Mouse (Mus musculus) heart, embryonic 11.5 days (tissue): ENCODE measurements around the gene Lamtor4. TPM values are rescaled to one million over a fixed set of nuclear protein-coding genes. Genes with fewer than 3 reads are reported as not detected.

Experiments used
- ATAC-seq: fragments of 200-750 bp; cut with Nextera tagmentation; replicated peaks from 2 replicates; pipeline ENCODE4 v1.8.0; 2017; ENCODE audit warnings: moderate library complexity; ENCODE audit not compliant: insufficient number of reproducible peaks, low FRiP score, low TSS enrichment
- H3K27ac ChIP-seq: fragments of 300-500 bp; sonication (generic); 2 replicates; pipeline ENCODE4 v1.5.1; 2014; ENCODE audit warnings: mild to moderate bottlenecking, low read depth, low read length
- H3K27me3 ChIP-seq: fragments of 300-500 bp; sonication (generic); 2 replicates; pipeline ENCODE4 v1.6.1; 2014; ENCODE audit warnings: mild to moderate bottlenecking, low read length, mixed read lengths; ENCODE audit not compliant: control insufficient read depth, insufficient read depth
- H3K36me3 ChIP-seq: fragments of 300-500 bp; sonication (generic); 2 replicates; pipeline ENCODE4 v1.6.1; 2014; ENCODE audit warnings: mild to moderate bottlenecking, low read length, moderate library complexity, mixed read lengths; ENCODE audit not compliant: control insufficient read depth, insufficient read depth
- H3K4me1 ChIP-seq: fragments of 300-500 bp; sonication (generic); 2 replicates; pipeline ENCODE4 v1.6.1; 2014; ENCODE audit warnings: low read length; ENCODE audit not compliant: control insufficient read depth, insufficient read depth
- H3K4me2 ChIP-seq: fragments of 300-500 bp; sonication (generic); 2 replicates; pipeline ENCODE4 v1.6.1; 2014; ENCODE audit warnings: mild to moderate bottlenecking, moderate library complexity
- H3K4me3 ChIP-seq: fragments of 300-500 bp; sonication (generic); 2 replicates; pipeline ENCODE4 v1.5.1; 2014; ENCODE audit warnings: low read depth, low read length
- H3K9ac ChIP-seq: fragments of 300-500 bp; sonication (generic); 2 replicates; pipeline ENCODE4 v1.6.1; 2014; ENCODE audit warnings: mild to moderate bottlenecking, low read depth, low read length, moderate library complexity
- H3K9me3 ChIP-seq: fragments of 300-500 bp; sonication (generic); replicated peaks from 2 replicates; pipeline ENCODE4 v1.6.1; 2016; ENCODE audit warnings: low read length; ENCODE audit not compliant: control insufficient read depth
- WGBS: fragments of 180-500 bp; shearing (Covaris S2); extraction: QIAGEN DNeasy Blood & Tissue Kit; methylation state at CpG from one replicate; pipeline ENCODE4 v1.1.7; 2014; ENCODE audit not compliant: insufficient replicate concordance; 5-methylcytosine and 5-hydroxymethylcytosine counted together
- polyA plus RNA-seq: library from polyadenylated mRNA; unstranded; fragments of >200 nt; fragmentation: Nextera tagmentation; extraction: Ambion mirVana; gene quantifications from 2 replicates; pipeline ENCODE4 v1.2.1, GENCODE M21; 2014

Gene Lamtor4
- polyA plus RNA-seq, 1 experiment from 2014 or later, result 74.4 TPM

- Histone ChIP-seq H3K9ac (no peak overlapping the region), H3K27me3 (no peaks in the 10 kb centered on the region), H3K9me3 (no peaks in the 10 kb centered on the region), H3K4me2 (no peak overlapping the region), H3K4me1 (peaks cover 37% of the 10 kb centered on the region), H3K27ac (no peak overlapping the region), H3K4me3 (no peak overlapping the region), H3K36me3 (peaks cover 12% of the 10 kb centered on the region)
- ATAC-seq, result no peak
- 87% methylated on average over 10 of the region's 10 CpGs for WGBS
Measured at GRCm38 (mm10) chr5:138256966-138257584, 1.8 kb downstream of the Lamtor4 start.

GRCm38 (mm10) chr5:138257585-138257978 lies 2.3 kb downstream of the Lamtor4 start:
- Histone ChIP-seq H3K36me3 (peaks cover 12% of the 10 kb centered on the region), H3K4me1 (peaks cover 41% of the 10 kb centered on the region), H3K4me3 (no peak overlapping the region), H3K27me3 (no peaks in the 10 kb centered on the region), H3K4me2 (no peak overlapping the region), H3K9me3 (no peaks in the 10 kb centered on the region), H3K27ac (no peak overlapping the region), H3K9ac (no peak overlapping the region)
- ATAC-seq, result no peak
- 89% methylated on average over 4 of the region's 4 CpGs for WGBS

GRCm38 (mm10) chr5:138258078-138258477 lies 2.8 kb downstream of the Lamtor4 start:
- H3K36me3 ChIP-seq, result peaks cover 12% of the 10 kb centered on the region
- no peaks in the 10 kb centered on the region for H3K27me3 ChIP-seq
- no peak for ATAC-seq
- peaks cover 46% of the 10 kb centered on the region for H3K4me1 ChIP-seq
- no peak overlapping the region for H3K4me3 ChIP-seq
- 85% methylated on average over 3 of the region's 3 CpGs for WGBS
- no peaks in the 10 kb centered on the region for H3K9me3 ChIP-seq
- no peak overlapping the region for H3K9ac ChIP-seq
- H3K4me2 ChIP-seq, result no peak overlapping the region
- H3K27ac ChIP-seq, result peak overlapping the region; percentile 57; the same call in 1 of the 2 replicates

GRCm38 (mm10) chr5:138258542-138258941 lies 3.3 kb downstream of the Lamtor4 start:
- H3K27me3 ChIP-seq, result no peaks in the 10 kb centered on the region
- no peak overlapping the region for H3K9ac ChIP-seq
- 0 out of 2 replicates have a peak overlapping the region, but pooled peaks have one; percentile 16 for H3K4me2 ChIP-seq
- WGBS, result 75% methylated on average over 6 of the region's 6 CpGs
- H3K36me3 ChIP-seq, result peaks cover 12% of the 10 kb centered on the region
- H3K27ac ChIP-seq, result peak overlapping the region; percentile 57
- H3K4me1 ChIP-seq, result peaks cover 49% of the 10 kb centered on the region
- no peak overlapping the region for H3K4me3 ChIP-seq
- no peak for ATAC-seq
- H3K9me3 ChIP-seq, result no peaks in the 10 kb centered on the region

- 52% methylated on average over 7 of the region's 7 CpGs for WGBS
- peaks cover 49% of the 10 kb centered on the region for H3K4me1 ChIP-seq
- no peak overlapping the region for H3K4me3 ChIP-seq
- H3K9ac ChIP-seq, result no peak overlapping the region
- H3K27ac ChIP-seq, result peak overlapping the region; percentile 57; the same call in 1 of the 2 replicates
- H3K27me3 ChIP-seq, result no peaks in the 10 kb centered on the region
- H3K4me2 ChIP-seq, result no peak overlapping the region
- H3K36me3 ChIP-seq, result peaks cover 12% of the 10 kb centered on the region
- no peaks in the 10 kb centered on the region for H3K9me3 ChIP-seq
- no peak for ATAC-seq
Measured at GRCm38 (mm10) chr5:138258993-138259392, 3.7 kb downstream of the Lamtor4 start.

GRCm38 (mm10) chr5:138260051-138260450 lies 4.8 kb downstream of the Lamtor4 start:
- H3K4me1 ChIP-seq, result peaks cover 49% of the 10 kb centered on the region
- H3K36me3 ChIP-seq, result peaks cover 12% of the 10 kb centered on the region
- H3K27ac ChIP-seq, result peak overlapping the region; percentile 36; the same call in 1 of the 2 replicates
- no peaks in the 10 kb centered on the region for H3K27me3 ChIP-seq
- no peak overlapping the region for H3K4me3 ChIP-seq
- ATAC-seq, result no peak
- no peak overlapping the region for H3K9ac ChIP-seq
- H3K4me2 ChIP-seq, result no peak overlapping the region
- 42% methylated on average over 10 of the region's 10 CpGs for WGBS
- H3K9me3 ChIP-seq, result no peaks in the 10 kb centered on the region

GRCm38 (mm10) chr5:138260834-138261233 lies 5.6 kb downstream of the Lamtor4 start:
- ATAC-seq, result no peak
- 50% methylated on average over 11 of the region's 11 CpGs for WGBS
- Histone ChIP-seq H3K27ac (0 out of 2 replicates have a peak overlapping the region, but pooled peaks have one; percentile 36), H3K4me3 (no peak overlapping the region), H3K4me2 (no peak overlapping the region; the same call in 1 of the 2 replicates), H3K9me3 (no peaks in the 10 kb centered on the region), H3K36me3 (peaks cover 12% of the 10 kb centered on the region), H3K9ac (no peak overlapping the region), H3K27me3 (no peaks in the 10 kb centered on the region), H3K4me1 (peaks cover 49% of the 10 kb centered on the region)

- Histone ChIP-seq H3K27ac (no peak overlapping the region), H3K9ac (no peak overlapping the region), H3K36me3 (peaks cover 12% of the 10 kb centered on the region), H3K27me3 (no peaks in the 10 kb centered on the region), H3K4me3 (no peak overlapping the region), H3K4me1 (peaks cover 44% of the 10 kb centered on the region), H3K9me3 (no peaks in the 10 kb centered on the region), H3K4me2 (no peak overlapping the region)
- WGBS, result 69% methylated on average over 4 of the region's 4 CpGs
- no peak for ATAC-seq
Measured at GRCm38 (mm10) chr5:138262001-138262400, 6.7 kb downstream of the Lamtor4 start.
